Mouse (Mus musculus): ENCODE measurements at regions not wholly inside any gene's neighbourhood (a gene's known extent, or its start where the extent isn't known, plus 50 kb on each side); places are given as distances from the start of the nearest gene placed in this dataset.
"Not testable (repeated sequence)": the region's sequence is repeated elsewhere in the genome, so short reads cannot be mapped to it uniquely, and the experiment has no call there.

DNA sequence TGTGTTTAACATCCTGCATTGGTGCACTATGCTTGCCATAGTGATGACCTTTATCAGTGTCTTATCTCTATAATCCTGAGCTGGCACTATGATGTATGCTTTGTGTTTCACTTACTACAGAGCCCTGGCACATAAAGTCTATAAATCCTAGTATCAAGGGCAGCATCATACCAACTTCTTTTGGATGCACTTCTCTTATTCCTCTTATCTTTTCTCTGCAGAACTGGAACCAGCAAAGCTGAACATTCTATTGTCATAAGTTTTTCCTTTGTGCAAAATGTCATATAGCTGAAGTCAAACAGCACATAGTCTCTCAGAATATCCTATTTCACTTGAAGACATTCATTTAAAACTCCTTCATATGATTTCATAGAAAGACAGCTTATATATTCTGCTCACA, 563.3 kb upstream of the Foxg1 start:
- DNase-seq (ENCODE audit: inconsistent ontology term), result no peak

DNA sequence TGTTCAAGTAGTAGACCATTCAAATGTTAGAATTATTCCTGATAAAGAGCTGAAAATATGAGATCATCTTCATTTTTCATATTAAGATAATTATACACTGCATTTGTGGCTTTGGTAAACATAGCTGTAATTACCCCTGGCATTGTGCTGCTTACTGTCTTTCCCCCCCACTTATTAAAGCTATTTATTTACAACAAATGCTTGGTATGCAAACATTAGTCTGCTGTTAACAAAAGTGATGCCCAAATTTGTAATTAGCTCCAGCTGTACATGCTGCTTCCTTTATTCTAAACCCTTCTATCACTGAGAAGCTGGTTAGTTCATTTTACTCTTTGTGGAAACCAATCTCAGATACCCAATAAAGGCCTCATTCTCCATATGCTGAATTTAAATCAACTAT, 562.3 kb upstream of the Foxg1 start:
- no peak for DNase-seq (ENCODE audit: inconsistent ontology term)

DNA sequence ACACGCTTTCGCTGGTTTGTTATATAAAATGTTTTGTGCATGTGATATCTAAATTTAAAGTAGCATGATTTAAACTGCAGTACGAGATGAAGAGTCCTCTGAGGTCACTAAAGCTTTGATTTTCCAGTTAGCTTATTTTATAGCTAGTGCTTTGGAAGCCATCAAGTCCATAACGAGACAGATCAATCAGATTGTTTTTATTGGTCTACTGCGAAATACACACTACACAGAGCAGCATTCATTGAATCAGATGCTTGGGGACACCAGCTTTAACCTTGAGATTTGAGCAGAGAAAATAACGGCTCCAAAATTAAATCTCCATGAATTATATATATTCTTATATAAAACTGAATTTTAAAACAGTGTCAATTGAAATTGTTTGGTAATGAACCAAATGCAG, 556.2 kb upstream of the Foxg1 start:
- no peak for DNase-seq (ENCODE audit: inconsistent ontology term)

DNA sequence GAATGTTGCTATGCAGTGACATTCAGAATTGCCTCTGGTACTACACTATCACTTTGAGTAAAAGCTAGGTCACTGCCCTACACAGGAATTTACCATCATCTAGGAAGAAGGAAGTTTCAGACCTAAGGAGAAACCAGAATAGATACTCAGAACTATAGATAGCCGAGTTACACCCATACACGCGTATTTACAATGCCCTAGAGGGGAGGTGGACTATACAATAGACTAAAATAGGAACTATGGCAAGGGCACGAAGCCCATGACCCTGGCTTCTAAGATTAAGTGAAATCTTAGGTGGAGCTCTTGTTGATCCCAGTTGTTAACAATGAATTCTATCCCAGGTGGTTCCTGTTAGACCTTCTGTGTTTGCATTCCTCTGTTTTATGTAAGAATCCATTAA, 529.1 kb upstream of the Foxg1 start:
- not testable (repeated sequence) for DNase-seq (ENCODE audit: inconsistent ontology term)

DNA sequence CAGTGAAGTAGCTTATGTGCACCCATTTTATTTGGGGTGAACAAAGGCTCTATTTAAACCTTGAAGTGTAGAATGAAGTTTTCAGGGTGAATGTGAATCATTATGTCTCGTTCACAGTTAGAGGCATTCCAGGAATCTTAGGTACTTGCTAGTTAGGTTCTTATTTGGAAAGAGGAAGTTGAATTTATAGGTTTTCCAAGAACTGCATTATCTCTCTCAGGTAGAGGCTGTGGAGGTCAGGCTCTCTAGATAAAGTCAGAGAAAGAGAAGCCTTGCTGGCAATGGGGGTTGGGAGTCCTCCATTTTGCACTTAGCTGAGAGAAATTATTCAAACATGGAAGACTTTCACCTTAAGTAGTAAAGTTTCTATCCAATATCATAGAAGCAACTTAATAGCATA, 528.4 kb upstream of the Foxg1 start:
- no peak for DNase-seq (ENCODE audit: inconsistent ontology term)

DNA sequence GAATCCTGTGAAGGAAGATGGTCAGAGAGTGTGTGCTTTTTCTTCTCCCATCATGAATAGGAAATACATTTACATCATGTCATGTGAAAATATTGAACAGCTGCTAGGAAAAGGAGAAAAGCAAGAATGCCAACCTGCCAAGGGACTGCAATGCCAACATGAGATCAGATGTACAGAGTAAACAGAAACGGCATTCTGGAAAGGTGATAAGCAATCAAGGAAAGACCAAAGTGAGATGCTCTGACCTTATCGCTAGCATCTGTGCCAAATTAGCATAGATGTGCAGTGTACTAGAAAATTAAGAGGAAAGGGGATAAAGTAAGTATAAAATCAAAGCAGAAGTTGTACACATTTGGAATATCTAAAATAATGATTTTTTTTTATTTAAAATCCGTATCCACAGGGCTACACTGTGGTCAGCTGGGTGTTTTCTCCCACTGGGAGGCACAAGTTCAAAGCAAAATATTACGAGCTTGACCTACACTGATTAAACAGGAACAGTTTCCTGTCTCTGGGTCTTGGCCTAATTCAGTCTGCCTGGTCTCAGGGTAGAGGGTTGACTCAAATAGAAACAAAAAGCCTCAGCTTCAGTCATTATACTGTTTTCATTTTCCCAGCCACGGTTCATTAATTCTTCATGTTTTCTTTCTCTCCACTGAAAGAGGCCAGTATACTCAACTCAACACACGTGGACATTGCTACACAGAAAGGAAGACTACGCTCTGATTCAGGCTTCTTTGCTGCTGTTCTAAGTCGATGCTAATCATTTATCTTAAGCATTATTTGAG, 504.0 kb upstream of the Foxg1 start:
- peak; percentile 77 for DNase-seq (ENCODE audit: inconsistent ontology term)

Data from Muller cell, postnatal 12 days (primary cell).